Mouse (Mus musculus): ENCODE measurements around the gene Atp11b. TPM values are rescaled to one million over a fixed set of nuclear protein-coding genes. Genes with fewer than 3 reads are reported as not detected.
A peak's percentile ranks its signal among the peaks of the same experiment; 100 is the strongest.

Gene Atp11b
- polyA plus RNA-seq (2015; fragmentation: Nextera tagmentation; extraction: Ambion mirVana) = 30.8 and 33.1 TPM in 2 replicates

DNA sequence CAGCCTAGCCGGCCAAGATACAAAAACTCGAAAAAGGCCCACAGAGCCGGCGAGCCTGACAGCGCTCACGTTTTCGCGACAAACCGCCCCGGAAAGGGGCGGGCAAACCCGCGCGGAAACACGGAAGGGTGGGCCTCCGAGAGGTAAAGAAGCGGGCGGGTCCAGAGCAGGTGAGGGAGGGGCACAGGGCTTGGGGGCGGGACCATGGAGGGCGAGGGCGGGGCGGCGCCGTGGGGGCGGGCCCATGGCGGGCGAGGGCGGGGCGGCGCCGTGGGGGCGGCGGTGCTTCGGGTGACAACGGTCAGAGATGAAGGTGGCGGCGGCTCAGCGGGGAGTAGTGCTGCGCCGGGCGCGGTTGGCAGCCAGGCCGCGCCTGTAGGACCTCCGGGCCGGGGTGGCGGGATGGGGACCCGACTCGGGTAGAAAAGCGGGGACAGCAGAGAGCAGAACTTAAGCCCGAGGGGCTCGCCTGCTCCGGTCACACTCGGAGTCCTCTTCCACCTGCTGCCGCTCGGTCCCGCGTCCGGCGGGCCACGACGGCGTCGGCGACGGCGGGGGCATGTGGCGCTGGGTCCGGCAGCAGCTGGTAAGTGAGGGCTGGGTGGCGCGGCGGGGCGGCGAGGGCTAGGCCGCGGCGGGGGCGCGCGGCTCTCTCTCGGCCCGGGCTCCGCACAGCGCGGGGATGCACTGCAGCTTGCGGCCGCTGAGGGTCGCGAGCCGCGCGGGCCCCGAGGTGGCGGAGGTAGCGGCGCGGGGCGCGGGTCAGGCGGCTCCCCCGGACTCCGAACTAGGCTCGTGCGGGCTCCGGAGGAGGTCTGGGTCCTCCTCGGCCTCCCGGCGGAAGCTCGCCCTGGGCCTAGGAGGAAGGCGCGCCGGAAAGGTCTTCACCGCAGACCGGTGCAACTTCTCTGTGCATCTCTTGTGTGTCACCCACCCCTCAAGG, at the start of gene Atp11b:
Atp11b (plus strand) TSS at position 282 of the 943 bp plus-strand sequence.
- Histone ChIP-seq H3K9me3 (ENCODE audit: control insufficient read depth, low read length) (no peaks in the 10 kb centered on the region), H3K36me3 (ENCODE audit: control insufficient read depth, insufficient read depth, low read length) (no peaks in the 10 kb centered on the region), H3K27ac (replicated peaks) (peak within 1 kb of the TSS; percentile 96), H3K9ac (ENCODE audit: low read length) (peak within 1 kb of the TSS; percentile 98), H3K27me3 (ENCODE audit: control insufficient read depth, insufficient read depth, low read length) (no peaks in the 10 kb centered on the region), H3K4me1 (replicated peaks; ENCODE audit: control insufficient read depth, insufficient read depth) (no peaks in the 10 kb centered on the region), H3K4me2 (replicated peaks; ENCODE audit: low read depth) (peak within 1 kb of the TSS; percentile 57), H3K4me3 (ENCODE audit: low read depth, low read length) (peak within 1 kb of the TSS; percentile 97)
- DNase-seq (ENCODE audit: low spot score) (peak; percentile 96), ATAC-seq (ENCODE audit: low FRiP score, low TSS enrichment) (peak; percentile 96)
- WGBS = under 1% methylated on average over 64 of the region's 114 CpGs
- TF ChIP-seq EP300 (optimal IDR thresholded peaks at IDR 0.05) (no peak), CTCF (IDR thresholded peaks at IDR 0.05; ENCODE audit: low read depth) (peak; percentile 49)

DNA sequence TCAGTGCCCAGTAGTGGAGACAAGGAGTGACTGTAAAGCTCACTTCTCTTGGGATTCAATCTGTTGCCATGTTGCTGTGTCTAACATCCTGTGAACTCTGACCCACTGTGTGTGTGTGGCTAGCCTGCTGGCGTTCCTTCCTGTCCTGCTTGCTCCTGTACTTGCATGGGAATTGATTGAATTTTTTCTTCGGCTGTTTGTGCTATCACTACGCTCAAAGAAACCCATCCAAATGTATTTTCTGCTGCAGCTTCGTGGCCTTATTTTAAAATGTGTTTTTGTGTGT, 49.6 kb upstream of the Atp11b start:
- no peak overlapping the region for H3K9ac ChIP-seq (ENCODE audit: low read length)
- no peak for DNase-seq (ENCODE audit: low spot score)
- no peak for ATAC-seq (ENCODE audit: low FRiP score, low TSS enrichment)
- H3K4me1 ChIP-seq (replicated peaks; ENCODE audit: control insufficient read depth, insufficient read depth) = no peaks in the 10 kb centered on the region
- no peak overlapping the region for H3K4me2 ChIP-seq (replicated peaks; ENCODE audit: low read depth)
- no peak for TF ChIP-seq CTCF (IDR thresholded peaks at IDR 0.05; ENCODE audit: low read depth)
- no peak for TF ChIP-seq EP300 (optimal IDR thresholded peaks at IDR 0.05)
- no peak overlapping the region for H3K27ac ChIP-seq (replicated peaks)
- H3K9me3 ChIP-seq (ENCODE audit: control insufficient read depth, low read length) = no peaks in the 10 kb centered on the region
- no peaks in the 10 kb centered on the region for H3K36me3 ChIP-seq (ENCODE audit: control insufficient read depth, insufficient read depth, low read length)
- no peaks in the 10 kb centered on the region for H3K27me3 ChIP-seq (ENCODE audit: control insufficient read depth, insufficient read depth, low read length)
- no peak overlapping the region for H3K4me3 ChIP-seq (ENCODE audit: low read depth, low read length)
- WGBS = 67% methylated on average over 4 of the region's 4 CpGs

DNA sequence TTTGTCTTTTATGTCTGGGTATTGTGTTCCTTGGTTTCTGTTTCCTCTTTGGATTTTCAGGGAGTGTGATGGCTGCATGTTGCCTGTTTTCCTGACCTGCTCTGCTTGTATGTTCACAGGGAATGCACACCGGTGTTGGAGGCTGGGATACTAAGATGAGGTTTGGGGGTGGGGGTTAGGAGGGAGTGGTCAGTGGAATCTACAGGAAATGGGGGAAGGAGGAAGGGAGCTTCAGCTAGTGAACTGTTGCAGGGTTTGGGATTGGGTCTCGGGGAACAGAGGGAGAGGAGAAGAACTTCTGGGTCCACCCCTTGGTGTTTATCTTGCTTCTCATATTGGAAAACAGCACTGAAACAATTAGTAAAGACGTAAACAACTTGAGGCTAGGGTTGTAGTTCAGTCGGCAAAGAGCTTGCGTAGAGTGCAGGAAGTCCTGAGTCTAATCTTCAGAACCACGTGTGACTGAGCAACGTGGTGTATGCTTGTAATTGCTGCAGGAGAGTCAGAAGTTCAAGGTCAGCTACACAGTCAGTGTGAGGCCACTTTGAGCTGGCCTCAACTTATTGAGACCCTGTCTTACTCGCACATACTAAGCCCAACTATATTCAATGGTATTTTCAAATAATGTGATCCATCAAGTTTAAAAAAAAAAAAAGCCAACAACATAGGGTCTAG, 34.2 kb upstream of the Atp11b start:
- Histone ChIP-seq H3K4me2 (replicated peaks; ENCODE audit: low read depth) (no peak overlapping the region), H3K27me3 (ENCODE audit: control insufficient read depth, insufficient read depth, low read length) (no peaks in the 10 kb centered on the region), H3K4me1 (replicated peaks; ENCODE audit: control insufficient read depth, insufficient read depth) (no peaks in the 10 kb centered on the region), H3K9me3 (ENCODE audit: control insufficient read depth, low read length) (no peaks in the 10 kb centered on the region), H3K27ac (replicated peaks) (peak overlapping the region; percentile 89; the same call in 1 of the 2 replicates), H3K9ac (ENCODE audit: low read length) (no peak overlapping the region), H3K4me3 (ENCODE audit: low read depth, low read length) (no peak overlapping the region), H3K36me3 (ENCODE audit: control insufficient read depth, insufficient read depth, low read length) (no peaks in the 10 kb centered on the region)
- ATAC-seq (ENCODE audit: low FRiP score, low TSS enrichment) = no peak
- TF ChIP-seq EP300 (optimal IDR thresholded peaks at IDR 0.05) (no peak), CTCF (IDR thresholded peaks at IDR 0.05; ENCODE audit: low read depth) (no peak)
- DNase-seq (ENCODE audit: low spot score) = no peak
- WGBS = 69% methylated on average over 8 of the region's 8 CpGs

DNA sequence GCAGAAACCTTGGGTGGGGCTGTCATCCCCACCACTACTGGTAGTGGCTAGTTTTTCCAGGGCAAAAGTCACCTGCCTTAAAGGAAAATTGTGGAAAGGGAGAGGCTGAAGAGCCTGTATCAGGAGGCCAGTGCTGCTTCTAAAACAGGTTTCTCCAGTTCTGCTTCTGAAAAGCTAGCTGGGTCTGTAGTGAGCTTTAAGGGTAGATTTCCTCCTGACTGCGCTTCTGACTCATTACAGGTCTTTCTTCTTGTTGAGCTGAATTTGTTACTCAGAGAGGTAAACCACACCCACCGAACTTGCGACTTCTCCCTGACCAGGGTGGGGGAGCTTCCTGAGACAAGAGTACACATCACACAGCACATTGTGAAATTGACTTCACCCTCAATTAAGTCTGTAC, 33.1 kb upstream of the Atp11b start:
- no peaks in the 10 kb centered on the region for H3K4me1 ChIP-seq (replicated peaks; ENCODE audit: control insufficient read depth, insufficient read depth)
- H3K4me2 ChIP-seq (replicated peaks; ENCODE audit: low read depth) = no peak overlapping the region
- TF ChIP-seq EP300 (optimal IDR thresholded peaks at IDR 0.05) (peak; percentile 97), CTCF (IDR thresholded peaks at IDR 0.05; ENCODE audit: low read depth) (no peak)
- ATAC-seq (ENCODE audit: low FRiP score, low TSS enrichment) (peak; percentile 97), DNase-seq (ENCODE audit: low spot score) (peak; percentile 68)
- no peaks in the 10 kb centered on the region for H3K36me3 ChIP-seq (ENCODE audit: control insufficient read depth, insufficient read depth, low read length)
- no peaks in the 10 kb centered on the region for H3K27me3 ChIP-seq (ENCODE audit: control insufficient read depth, insufficient read depth, low read length)
- H3K27ac ChIP-seq (replicated peaks) = peak overlapping the region; percentile 89
- H3K9me3 ChIP-seq (ENCODE audit: control insufficient read depth, low read length) = no peaks in the 10 kb centered on the region
- no peak overlapping the region for H3K9ac ChIP-seq (ENCODE audit: low read length)
- 36% methylated on average over 3 of the region's 3 CpGs for WGBS
- H3K4me3 ChIP-seq (ENCODE audit: low read depth, low read length) = no peak overlapping the region

DNA sequence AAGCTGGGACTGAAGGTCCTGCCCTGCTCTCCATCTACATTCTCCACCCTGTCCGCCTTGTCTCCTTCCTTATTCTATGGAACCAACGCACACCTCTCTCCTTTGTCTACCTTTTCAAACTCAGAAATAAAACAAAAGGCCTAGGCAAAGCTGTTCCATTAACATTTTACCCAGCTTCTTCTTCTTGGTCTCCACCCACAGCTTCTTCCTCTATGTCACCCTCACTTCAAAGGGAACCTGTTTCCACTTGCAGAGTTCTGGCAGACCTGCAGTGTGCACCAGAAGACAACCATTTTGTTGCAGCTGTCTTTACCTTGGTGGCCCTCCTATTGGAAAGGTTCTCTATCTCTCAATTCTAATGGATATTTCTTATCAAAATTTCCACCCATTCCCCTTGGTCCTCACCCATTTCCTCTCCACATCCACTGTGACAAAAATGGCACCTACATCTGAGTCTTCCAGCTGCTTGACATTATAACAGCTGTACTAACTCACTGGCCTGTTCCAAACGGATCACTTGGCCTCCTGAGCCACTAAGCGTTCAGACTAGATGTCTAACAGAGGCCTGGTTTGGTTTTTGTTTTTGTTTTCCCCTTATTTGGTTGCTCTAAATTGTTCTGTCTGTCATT, 32.0 kb upstream of the Atp11b start:
- Histone ChIP-seq H3K36me3 (ENCODE audit: control insufficient read depth, insufficient read depth, low read length) (no peaks in the 10 kb centered on the region), H3K4me1 (replicated peaks; ENCODE audit: control insufficient read depth, insufficient read depth) (no peaks in the 10 kb centered on the region), H3K4me3 (ENCODE audit: low read depth, low read length) (no peak overlapping the region), H3K4me2 (replicated peaks; ENCODE audit: low read depth) (no peak overlapping the region), H3K27me3 (ENCODE audit: control insufficient read depth, insufficient read depth, low read length) (no peaks in the 10 kb centered on the region), H3K9me3 (ENCODE audit: control insufficient read depth, low read length) (no peaks in the 10 kb centered on the region), H3K27ac (replicated peaks) (peak overlapping the region; percentile 81), H3K9ac (ENCODE audit: low read length) (no peak overlapping the region)
- ATAC-seq (ENCODE audit: low FRiP score, low TSS enrichment) (no peak), DNase-seq (ENCODE audit: low spot score) (no peak)
- TF ChIP-seq EP300 (optimal IDR thresholded peaks at IDR 0.05) (no peak), CTCF (IDR thresholded peaks at IDR 0.05; ENCODE audit: low read depth) (no peak)
- WGBS = 52% methylated on average over 4 of the region's 4 CpGs

All from stomach, postnatal 0 days (tissue).